Mouse (Mus musculus): ENCODE measurements around the gene Tulp2. TPM values are rescaled to one million over a fixed set of nuclear protein-coding genes. Genes with fewer than 3 reads are reported as not detected.

The Tulp2 gene
- polyA plus RNA-seq, 1 experiment: 0.20 TPM

DNA sequence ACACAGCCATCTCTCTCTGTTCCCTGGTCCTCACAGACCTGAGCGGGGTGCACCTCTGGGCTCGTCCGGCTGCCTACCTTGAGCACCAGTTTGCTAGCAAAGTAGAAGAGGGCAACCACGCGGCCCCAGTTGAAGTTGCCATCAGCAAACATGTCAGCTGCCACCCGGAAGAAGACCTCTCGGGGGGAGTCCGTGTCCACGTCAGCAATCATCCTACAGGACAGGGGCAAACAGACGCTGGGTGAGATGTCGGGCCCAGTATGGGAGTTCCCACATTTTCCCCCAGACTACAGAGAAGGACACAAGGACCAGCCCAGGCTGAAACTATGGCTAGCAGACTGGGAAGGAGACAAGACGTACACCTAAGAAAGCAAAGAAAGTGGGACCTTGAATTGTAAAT is 16.6 kb upstream of the Tulp2 start:
- Histone ChIP-seq H3K4me1 (ENCODE audit: control insufficient read depth, insufficient read depth, low read length) (peaks cover 18% of the 10 kb centered on the region), H3K36me3 (ENCODE audit: control insufficient read depth, insufficient read depth, low read length) (no peaks in the 10 kb centered on the region), H3K4me3 (ENCODE audit: insufficient read depth, low read depth, low read length) (no peak overlapping the region), H3K27me3 (replicated peaks; ENCODE audit: control insufficient read depth, insufficient read depth, low read length) (no peaks in the 10 kb centered on the region), H3K27ac (ENCODE audit: insufficient read depth, low read depth, low read length) (no peak overlapping the region)
- WGBS: 94% methylated on average over 12 of the region's 12 CpGs
- TF ChIP-seq POLR2A (IDR thresholded peaks at IDR 0.05; ENCODE audit: low read depth, low read length) (no peak), CTCF (conservative IDR thresholded peaks at IDR 0.05; ENCODE audit: insufficient read depth, insufficient read length, low read depth, low read length) (no peak)
- no peak for DNase-seq

DNA sequence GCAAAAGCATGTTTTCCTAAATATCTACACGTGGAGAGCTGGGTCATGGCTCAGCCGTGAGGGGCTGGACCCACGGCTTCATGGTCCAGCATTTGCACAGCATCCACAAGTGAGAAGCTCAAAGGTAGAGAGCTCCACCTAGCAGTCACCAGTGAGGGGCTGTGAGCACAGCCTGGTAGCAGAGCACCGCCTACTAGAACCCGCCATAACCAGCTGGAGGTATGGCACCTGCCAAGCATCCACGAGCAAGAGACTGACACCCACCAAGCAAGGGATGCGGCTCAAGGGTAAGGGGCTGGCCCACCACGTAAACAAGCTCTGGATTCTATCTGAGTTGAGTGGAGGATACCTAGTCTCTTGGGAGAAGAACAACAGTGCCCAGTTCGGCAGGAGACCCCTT is 16.1 kb upstream of the Tulp2 start:
- 56% methylated on average over 9 of the region's 9 CpGs for WGBS
- peak overlapping the region; percentile 65 for H3K4me3 ChIP-seq (ENCODE audit: insufficient read depth, low read depth, low read length)
- peaks cover 17% of the 10 kb centered on the region for H3K4me1 ChIP-seq (ENCODE audit: control insufficient read depth, insufficient read depth, low read length)
- DNase-seq: peak; percentile 56
- H3K27me3 ChIP-seq (replicated peaks; ENCODE audit: control insufficient read depth, insufficient read depth, low read length): no peaks in the 10 kb centered on the region
- H3K27ac ChIP-seq (ENCODE audit: insufficient read depth, low read depth, low read length): no peak overlapping the region
- no peaks in the 10 kb centered on the region for H3K36me3 ChIP-seq (ENCODE audit: control insufficient read depth, insufficient read depth, low read length)
- TF ChIP-seq POLR2A (IDR thresholded peaks at IDR 0.05; ENCODE audit: low read depth, low read length) (no peak), CTCF (conservative IDR thresholded peaks at IDR 0.05; ENCODE audit: insufficient read depth, insufficient read length, low read depth, low read length) (no peak; the same call in 1 of the 2 replicates)

- H3K4me1 ChIP-seq (ENCODE audit: control insufficient read depth, insufficient read depth, low read length): peaks cover 11% of the 10 kb centered on the region
- no peaks in the 10 kb centered on the region for H3K36me3 ChIP-seq (ENCODE audit: control insufficient read depth, insufficient read depth, low read length)
- under 1% methylated on average over 58 of the region's 58 CpGs for WGBS
- DNase-seq: peak; percentile 97
- peak within 1 kb of the TSS; percentile 45 for H3K27ac ChIP-seq (ENCODE audit: insufficient read depth, low read depth, low read length)
- peak within 1 kb of the TSS; percentile 65 for H3K4me3 ChIP-seq (ENCODE audit: insufficient read depth, low read depth, low read length)
- no peaks in the 10 kb centered on the region for H3K27me3 ChIP-seq (replicated peaks; ENCODE audit: control insufficient read depth, insufficient read depth, low read length)
- no peak for TF ChIP-seq CTCF (conservative IDR thresholded peaks at IDR 0.05; ENCODE audit: insufficient read depth, insufficient read length, low read depth, low read length)
- TF ChIP-seq POLR2A (IDR thresholded peaks at IDR 0.05; ENCODE audit: low read depth, low read length): peak; percentile 26
Observed at GRCm38 (mm10) chr7:45466283-45467089, 15.2 kb upstream of the Tulp2 start, which contains the start of gene Bax. Gene Bax, minus strand, starts transcription at chr7:45466898.

DNA sequence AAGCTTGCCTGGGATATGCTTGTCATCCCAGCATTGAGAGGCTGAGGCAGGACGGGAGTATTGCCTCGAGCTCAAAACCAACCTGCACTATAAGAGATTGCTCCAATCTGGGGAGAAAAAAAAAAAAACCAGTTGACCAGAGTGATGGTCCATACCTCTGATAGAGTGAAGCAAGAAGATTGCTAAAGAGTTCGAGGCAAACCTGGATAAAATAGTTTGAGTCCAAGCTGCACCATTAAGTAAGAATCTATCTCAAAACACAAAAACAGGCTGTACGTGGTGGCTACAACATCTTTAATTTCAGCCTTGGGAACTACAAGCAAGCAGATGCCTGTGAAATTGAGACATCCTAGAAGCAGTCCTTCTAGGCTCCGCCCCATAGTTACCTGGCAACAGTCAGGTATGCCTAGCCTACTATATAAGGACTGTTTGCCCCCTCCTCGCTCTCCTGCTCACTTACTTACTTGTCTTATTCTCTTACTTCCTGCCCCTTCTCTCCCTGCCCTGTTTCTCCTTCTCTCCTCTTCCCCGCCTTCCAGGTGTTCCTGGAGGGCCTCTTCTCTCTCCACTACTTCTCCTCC is 14.5 kb upstream of the Tulp2 start:
- 40% methylated on average over 7 of the region's 7 CpGs for WGBS
- no peak for DNase-seq
- no peaks in the 10 kb centered on the region for H3K36me3 ChIP-seq (ENCODE audit: control insufficient read depth, insufficient read depth, low read length)
- H3K4me3 ChIP-seq (ENCODE audit: insufficient read depth, low read depth, low read length): peak overlapping the region; percentile 32
- no peak for TF ChIP-seq CTCF (conservative IDR thresholded peaks at IDR 0.05; ENCODE audit: insufficient read depth, insufficient read length, low read depth, low read length)
- no peak for TF ChIP-seq POLR2A (IDR thresholded peaks at IDR 0.05; ENCODE audit: low read depth, low read length)
- H3K4me1 ChIP-seq (ENCODE audit: control insufficient read depth, insufficient read depth, low read length): peaks cover 7% of the 10 kb centered on the region
- no peak overlapping the region for H3K27ac ChIP-seq (ENCODE audit: insufficient read depth, low read depth, low read length)
- no peaks in the 10 kb centered on the region for H3K27me3 ChIP-seq (replicated peaks; ENCODE audit: control insufficient read depth, insufficient read depth, low read length)

DNA sequence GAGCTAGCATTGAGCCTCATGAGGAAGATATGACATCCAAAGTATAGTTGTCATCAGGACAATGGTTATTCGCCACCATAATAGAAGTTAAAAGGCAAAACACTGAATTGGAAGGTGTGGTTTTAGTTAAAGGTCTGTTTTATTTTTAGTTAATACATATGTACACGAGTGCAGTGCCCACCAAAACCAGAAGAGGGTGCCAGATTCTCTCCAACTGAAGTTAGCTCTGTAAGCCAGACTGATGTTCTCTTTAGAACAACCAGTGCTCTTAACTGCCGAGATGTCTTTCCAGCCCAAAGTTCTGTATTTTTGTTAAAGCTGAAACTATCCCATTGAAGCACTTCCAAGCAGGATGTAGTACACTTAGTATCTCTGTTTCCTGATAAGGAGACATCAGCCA is 10.8 kb upstream of the Tulp2 start:
- no peaks in the 10 kb centered on the region for H3K36me3 ChIP-seq (ENCODE audit: control insufficient read depth, insufficient read depth, low read length)
- WGBS: 6% methylated on average over 3 of the region's 3 CpGs

GRCm38 (mm10) chr7:45475291-45475969 is 6.2 kb upstream of the Tulp2 start:
- H3K27ac ChIP-seq (ENCODE audit: insufficient read depth, low read depth, low read length): peak overlapping the region; percentile 7; the same call in 1 of the 2 replicates
- peak; percentile 77 for DNase-seq
- TF ChIP-seq CTCF (conservative IDR thresholded peaks at IDR 0.05; ENCODE audit: insufficient read depth, insufficient read length, low read depth, low read length) (no peak), POLR2A (IDR thresholded peaks at IDR 0.05; ENCODE audit: low read depth, low read length) (no peak)

More for the DNA sequence above, 10.8 kb upstream of the Tulp2 start:
- Histone ChIP-seq H3K4me1 (ENCODE audit: control insufficient read depth, insufficient read depth, low read length) (peaks cover 2% of the 10 kb centered on the region), H3K4me3 (ENCODE audit: insufficient read depth, low read depth, low read length) (no peak overlapping the region), H3K27me3 (replicated peaks; ENCODE audit: control insufficient read depth, insufficient read depth, low read length) (no peaks in the 10 kb centered on the region), H3K27ac (ENCODE audit: insufficient read depth, low read depth, low read length) (no peak overlapping the region)
- DNase-seq: peak; percentile 82
- TF ChIP-seq CTCF (conservative IDR thresholded peaks at IDR 0.05; ENCODE audit: insufficient read depth, insufficient read length, low read depth, low read length) (peak; percentile 31; the same call in 1 of the 2 replicates), POLR2A (IDR thresholded peaks at IDR 0.05; ENCODE audit: low read depth, low read length) (no peak)

More at GRCm38 (mm10) chr7:45475291-45475969, 6.2 kb upstream of the Tulp2 start:
- WGBS: 58% methylated on average over 16 of the region's 16 CpGs
- Histone ChIP-seq H3K36me3 (ENCODE audit: control insufficient read depth, insufficient read depth, low read length) (no peaks in the 10 kb centered on the region), H3K27me3 (replicated peaks; ENCODE audit: control insufficient read depth, insufficient read depth, low read length) (no peaks in the 10 kb centered on the region), H3K4me3 (ENCODE audit: insufficient read depth, low read depth, low read length) (peak overlapping the region; percentile 29; the same call in 1 of the 2 replicates), H3K4me1 (ENCODE audit: control insufficient read depth, insufficient read depth, low read length) (no peaks in the 10 kb centered on the region; the same call in 1 of the 2 replicates)
